Mouse (Mus musculus) small intestine, adult 2 months (tissue): ENCODE measurements around the gene Lif.

Experiments used
- CTCF ChIP-seq: fragments of 200-500 bp; IDR thresholded peaks from 2 replicates; pipeline ENCODE4 v1.5.1; 2012; ENCODE audit warnings: low read depth, mild to moderate bottlenecking, control low read depth, inconsistent platforms, low read length, moderate library complexity, mixed read lengths; ENCODE audit not compliant: insufficient replicate concordance, insufficient read length; ENCODE audit errors: extremely low read depth
- POLR2A ChIP-seq: fragments of 200-500 bp; IDR thresholded peaks from 2 replicates; pipeline ENCODE4 v1.6.1; 2012; ENCODE audit warnings: low read depth, mild to moderate bottlenecking, control low read depth, inconsistent platforms, low read length, moderate library complexity

DNA sequence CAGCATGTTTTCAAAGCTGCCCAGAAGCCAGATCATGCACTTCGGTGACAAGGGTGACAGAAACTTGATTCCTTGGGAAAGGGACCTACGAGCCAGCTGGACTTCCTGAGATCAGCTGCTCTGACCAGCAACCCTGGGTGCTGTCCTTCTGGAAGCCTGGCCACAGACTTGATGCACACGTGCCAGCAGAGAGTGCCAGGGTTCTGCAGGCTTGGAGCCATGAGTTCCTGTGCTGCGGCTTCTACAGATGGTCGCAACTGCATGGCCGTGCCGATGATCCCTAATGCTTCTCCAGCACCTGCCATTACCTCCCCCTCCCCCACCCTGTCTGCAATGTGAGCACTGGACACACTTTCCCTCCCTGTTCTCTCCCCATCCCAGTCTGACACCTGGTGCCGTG is 28.9 kb upstream of the Lif start:
- TF ChIP-seq CTCF = no peak
- TF ChIP-seq POLR2A = no peak; the same call in 1 of the 2 replicates
